In genomic region chr13:35807525-35807924, GRCm38 (mm10) we compare ENCODE assay signal across 28 mouse cellular contexts.
DNase-seq lines count a peak whose midpoint lies in the region; ATAC-seq and TF ChIP-seq lines count a peak whose summit lies in the region.
"Had no signal": no experiment of that assay in that cellular context is flagged by ENCODE, and none has a peak within 500 bp of the region (broad histone marks: within the 10 kb centered on the region; RNA-seq: fewer than 3 reads in every experiment).

No protein-coding gene starts in this region.

- 0 out of 2 replicates have a peak, but pooled peaks have one; percentile 33 for TF ChIP-seq EP300 in liver, postnatal 0 days (IDR thresholded peaks at IDR 0.05; ENCODE audit: low read depth)

- H3K4me2 ChIP-seq in heart, embryonic 13.5 days: no peak overlapping the region; the same call in 1 of the 2 replicates
- no peak overlapping the region for H3K4me2 ChIP-seq in heart, embryonic 11.5 days
- peak overlapping the region; percentile 31 for H3K4me2 ChIP-seq in liver, embryonic 12.5 days
- no peak overlapping the region for H3K4me2 ChIP-seq in liver, postnatal 0 days (ENCODE audit: low read depth, low read length)
- H3K4me2 ChIP-seq: embryonic facial prominence, embryonic 15.5 days; hindbrain, embryonic 13.5 days; limb, embryonic 15.5 days; midbrain, embryonic 13.5 days; neural tube, embryonic 13.5 days had no signal

- no peaks in the 10 kb centered on the region for H3K27me3 ChIP-seq in heart, embryonic 13.5 days (replicated peaks)
- H3K27me3 ChIP-seq in heart, embryonic 11.5 days (ENCODE audit: control insufficient read depth, insufficient read depth, low read length): no peaks in the 10 kb centered on the region
- H3K27me3 ChIP-seq in liver, embryonic 12.5 days (replicated peaks): no peaks in the 10 kb centered on the region
- no peaks in the 10 kb centered on the region for H3K27me3 ChIP-seq in liver, postnatal 0 days (ENCODE audit: insufficient read depth, low read length)
- H3K27me3 ChIP-seq: embryonic facial prominence, embryonic 15.5 days; hindbrain, embryonic 13.5 days; limb, embryonic 15.5 days; megakaryocyte, embryonic 14.5 days; midbrain, embryonic 13.5 days; neural tube, embryonic 13.5 days; Patski had no signal

- DNase-seq in liver, postnatal 0 days: no peak
- DNase-seq in cerebellum, adult 8-10 months: no peak
- no peak for DNase-seq in cerebellum, postnatal 36 days
- DNase-seq in right cerebral cortex, postnatal 14 days: no peak
- DNase-seq: adrenal gland, postnatal 14 days; cerebellum, adult 11 months; cerebellum, adult 9-11 months; heart, adult 2 months; heart, postnatal 36 days; kidney, adult 9 months; kidney, postnatal 10 days; layer of hippocampus, postnatal 36 days; lung, postnatal 36 days had no signal

- H3K4me1 ChIP-seq in heart, embryonic 13.5 days: peaks cover 73% of the 10 kb centered on the region
- H3K4me1 ChIP-seq in heart, embryonic 11.5 days (ENCODE audit: control insufficient read depth, insufficient read depth, low read length): peaks cover 41% of the 10 kb centered on the region
- H3K4me1 ChIP-seq in liver, embryonic 12.5 days: peaks cover 68% of the 10 kb centered on the region
- H3K4me1 ChIP-seq in liver, postnatal 0 days (ENCODE audit: insufficient read depth): peaks cover 47% of the 10 kb centered on the region

- ATAC-seq in heart, embryonic 13.5 days (ENCODE audit: extremely low read depth, insufficient number of reproducible peaks, low FRiP score, low TSS enrichment): no peak
- no peak for ATAC-seq in heart, embryonic 11.5 days (replicated peaks; ENCODE audit: insufficient number of reproducible peaks, low FRiP score, low TSS enrichment)
- peak; percentile 50; the same call in 1 of the 2 replicates for ATAC-seq in common myeloid progenitor, adult 5-6 weeks (replicated peaks; ENCODE audit: low read depth, poor library complexity, severe bottlenecking)
- peak; percentile 81 for ATAC-seq in liver, embryonic 12.5 days
- peak; percentile 65 for ATAC-seq in liver, postnatal 0 days
- ATAC-seq: forebrain, embryonic 14.5 days; intestine, embryonic 16.5 days; midbrain, embryonic 13.5 days; Patski had no signal

- H3K36me3 ChIP-seq in heart, embryonic 13.5 days: peaks cover under 1% of the 10 kb centered on the region
- H3K36me3 ChIP-seq in heart, embryonic 11.5 days (ENCODE audit: control insufficient read depth, insufficient read depth, low read length): no peaks in the 10 kb centered on the region
- 0 out of 2 replicates have a peak, but pooled peaks cover 7% of the 10 kb centered on the region for H3K36me3 ChIP-seq in liver, embryonic 12.5 days
- no peaks in the 10 kb centered on the region for H3K36me3 ChIP-seq in liver, postnatal 0 days (replicated peaks; ENCODE audit: insufficient read depth, low read length)
- H3K36me3 ChIP-seq: embryonic facial prominence, embryonic 15.5 days; hindbrain, embryonic 13.5 days; limb, embryonic 15.5 days; midbrain, embryonic 13.5 days; neural tube, embryonic 13.5 days had no signal

- H3K9me3 ChIP-seq in heart, embryonic 13.5 days: peaks cover 6% of the 10 kb centered on the region; the same call in 1 of the 2 replicates
- H3K9me3 ChIP-seq in heart, embryonic 11.5 days (replicated peaks; ENCODE audit: control insufficient read depth, low read length): no peaks in the 10 kb centered on the region
- H3K9me3 ChIP-seq in liver, embryonic 12.5 days (replicated peaks): no peaks in the 10 kb centered on the region
- H3K9me3 ChIP-seq in liver, postnatal 0 days (ENCODE audit: low read length): no peaks in the 10 kb centered on the region
- H3K9me3 ChIP-seq: embryonic facial prominence, embryonic 15.5 days; limb, embryonic 10.5 days; limb, embryonic 15.5 days; midbrain, embryonic 13.5 days; neural tube, embryonic 13.5 days had no signal

- WGBS in heart, embryonic 13.5 days: 45% methylated on average over 4 of the region's 4 CpGs
- WGBS in heart, embryonic 11.5 days (ENCODE audit: insufficient replicate concordance): 52% methylated on average over 4 of the region's 4 CpGs
- WGBS in liver, embryonic 12.5 days (ENCODE audit: insufficient replicate concordance): 37% methylated on average over 4 of the region's 4 CpGs
- WGBS in liver, postnatal 0 days (ENCODE audit: insufficient replicate concordance): 75% methylated on average over 4 of the region's 4 CpGs

- TF ChIP-seq CTCF in liver, postnatal 0 days (IDR thresholded peaks at IDR 0.05; ENCODE audit: low read depth): no peak

- peak overlapping the region; percentile 45 for H3K27ac ChIP-seq in heart, embryonic 13.5 days (replicated peaks)
- no peak overlapping the region for H3K27ac ChIP-seq in heart, embryonic 11.5 days (ENCODE audit: low read depth, low read length)
- H3K27ac ChIP-seq in liver, embryonic 12.5 days: peak overlapping the region; percentile 49
- no peak overlapping the region for H3K27ac ChIP-seq in liver, postnatal 0 days (ENCODE audit: low read depth)
- H3K27ac ChIP-seq: embryonic facial prominence, embryonic 10.5 days; embryonic facial prominence, embryonic 15.5 days; heart, adult 2 months; hindbrain, embryonic 13.5 days; limb, embryonic 15.5 days; midbrain, embryonic 13.5 days; neural tube, embryonic 13.5 days had no signal

- H3K9ac ChIP-seq in heart, embryonic 13.5 days: no peak overlapping the region
- no peak overlapping the region for H3K9ac ChIP-seq in heart, embryonic 11.5 days (ENCODE audit: low read depth, low read length)
- H3K9ac ChIP-seq in liver, embryonic 12.5 days: no peak overlapping the region
- H3K9ac ChIP-seq in liver, postnatal 0 days (replicated peaks): no peak overlapping the region
- H3K9ac ChIP-seq: embryonic facial prominence, embryonic 15.5 days; hindbrain, embryonic 13.5 days; limb, embryonic 15.5 days; midbrain, embryonic 13.5 days; neural tube, embryonic 13.5 days had no signal

- no peak overlapping the region for H3K4me3 ChIP-seq in heart, embryonic 13.5 days
- H3K4me3 ChIP-seq in heart, embryonic 11.5 days (ENCODE audit: low read depth, low read length): no peak overlapping the region
- no peak overlapping the region for H3K4me3 ChIP-seq in liver, embryonic 12.5 days
- H3K4me3 ChIP-seq in liver, postnatal 0 days (ENCODE audit: low read depth, low read length): no peak overlapping the region
- H3K4me3 ChIP-seq: embryonic facial prominence, embryonic 10.5 days; embryonic facial prominence, embryonic 15.5 days; heart, adult 2 months; hindbrain, embryonic 13.5 days; limb, embryonic 10.5 days; limb, embryonic 15.5 days; midbrain, embryonic 13.5 days; neural tube, embryonic 13.5 days had no signal

Comparison
In these comparisons a context has a peak if more than half of its experiments do, and no peak if none do; other contexts are left out.
1. H3K27ac ChIP-seq: peak in heart, embryonic 13.5 days (single experiment) and liver, embryonic 12.5 days (single experiment); none in heart, embryonic 11.5 days (single experiment) and liver, postnatal 0 days (single experiment).
2. ATAC-seq: peak in common myeloid progenitor, adult 5-6 weeks (single experiment), liver, embryonic 12.5 days (single experiment) and liver, postnatal 0 days (single experiment); none in heart, embryonic 13.5 days (single experiment) and heart, embryonic 11.5 days (single experiment).